Mouse (Mus musculus): ENCODE data around the gene Sptbn4. TPM values are rescaled to one million over a fixed set of nuclear protein-coding genes. Genes with fewer than 3 reads are reported as not detected.

The Sptbn4 gene
- total RNA-seq, 2 experiments from 2014 or later, result 0.09 TPM; not detected in 1

GRCm38 (mm10) chr7:27397048-27397949, 50.2 kb downstream of the Sptbn4 start:
- ATAC-seq (replicated peaks; ENCODE audit: low FRiP score, low TSS enrichment, poor library complexity, severe bottlenecking), result peak; percentile 83

- ATAC-seq (replicated peaks; ENCODE audit: low FRiP score, low TSS enrichment, poor library complexity, severe bottlenecking), result 0 out of 2 replicates have a peak, but pooled peaks have one; percentile 26
Observed at GRCm38 (mm10) chr7:27396184-27397047, 51.1 kb downstream of the Sptbn4 start.

- ATAC-seq (replicated peaks; ENCODE audit: low FRiP score, low TSS enrichment, poor library complexity, severe bottlenecking), result no peak
Observed at GRCm38 (mm10) chr7:27395521-27396183, 51.8 kb downstream of the Sptbn4 start.

- ATAC-seq (replicated peaks; ENCODE audit: low FRiP score, low TSS enrichment, poor library complexity, severe bottlenecking), result no peak
Observed at GRCm38 (mm10) chr7:27391416-27391815, 56.1 kb downstream of the Sptbn4 start.

GRCm38 (mm10) chr7:27389213-27389612, 58.3 kb downstream of the Sptbn4 start:
- ATAC-seq (replicated peaks; ENCODE audit: low FRiP score, low TSS enrichment, poor library complexity, severe bottlenecking), result no peak

- peak; percentile 77 for ATAC-seq (replicated peaks; ENCODE audit: low FRiP score, low TSS enrichment, poor library complexity, severe bottlenecking)
Observed at GRCm38 (mm10) chr7:27384731-27385130, 62.8 kb downstream of the Sptbn4 start.

GRCm38 (mm10) chr7:27384134-27384533, 63.4 kb downstream of the Sptbn4 start:
- no peak for ATAC-seq (replicated peaks; ENCODE audit: low FRiP score, low TSS enrichment, poor library complexity, severe bottlenecking)

- ATAC-seq (replicated peaks; ENCODE audit: low FRiP score, low TSS enrichment, poor library complexity, severe bottlenecking), result no peak
Observed at GRCm38 (mm10) chr7:27383233-27383632, 64.3 kb downstream of the Sptbn4 start.

GRCm38 (mm10) chr7:27381560-27381959, 65.9 kb downstream of the Sptbn4 start:
- ATAC-seq (replicated peaks; ENCODE audit: low FRiP score, low TSS enrichment, poor library complexity, severe bottlenecking), result no peak

- no peak for ATAC-seq (replicated peaks; ENCODE audit: low FRiP score, low TSS enrichment, poor library complexity, severe bottlenecking)
Observed at GRCm38 (mm10) chr7:27381009-27381408, 66.5 kb downstream of the Sptbn4 start.

GRCm38 (mm10) chr7:27379836-27380235, 67.7 kb downstream of the Sptbn4 start:
- no peak for ATAC-seq (replicated peaks; ENCODE audit: low FRiP score, low TSS enrichment, poor library complexity, severe bottlenecking)

- peak; percentile 80 for ATAC-seq (replicated peaks; ENCODE audit: low FRiP score, low TSS enrichment, poor library complexity, severe bottlenecking)
Observed at GRCm38 (mm10) chr7:27378431-27378830, 69.1 kb downstream of the Sptbn4 start.

- no peak for ATAC-seq (replicated peaks; ENCODE audit: low FRiP score, low TSS enrichment, poor library complexity, severe bottlenecking)
Observed at GRCm38 (mm10) chr7:27375274-27375673, 72.2 kb downstream of the Sptbn4 start.

- ATAC-seq (replicated peaks; ENCODE audit: low FRiP score, low TSS enrichment, poor library complexity, severe bottlenecking), result no peak
Observed at GRCm38 (mm10) chr7:27371715-27372462, 75.6 kb downstream of the Sptbn4 start.

- ATAC-seq (replicated peaks; ENCODE audit: low FRiP score, low TSS enrichment, poor library complexity, severe bottlenecking), result no peak
Observed at GRCm38 (mm10) chr7:27369111-27369510, 78.4 kb downstream of the Sptbn4 start.

GRCm38 (mm10) chr7:27367976-27368375, 79.5 kb downstream of the Sptbn4 start:
- 0 out of 2 replicates have a peak, but pooled peaks have one; percentile 11 for ATAC-seq (replicated peaks; ENCODE audit: low FRiP score, low TSS enrichment, poor library complexity, severe bottlenecking)

- no peak for ATAC-seq (replicated peaks; ENCODE audit: low FRiP score, low TSS enrichment, poor library complexity, severe bottlenecking)
Observed at GRCm38 (mm10) chr7:27366082-27366844, 81.2 kb downstream of the Sptbn4 start.

GRCm38 (mm10) chr7:27364379-27364778, 83.1 kb downstream of the Sptbn4 start:
- ATAC-seq (replicated peaks; ENCODE audit: low FRiP score, low TSS enrichment, poor library complexity, severe bottlenecking), result no peak
